Mouse (Mus musculus): ENCODE measurements around the gene Spats1. TPM values are rescaled to one million over a fixed set of nuclear protein-coding genes. Genes with fewer than 3 reads are reported as not detected.
"Not testable (repeated sequence)": the region's sequence is repeated elsewhere in the genome, so short reads cannot be mapped to it uniquely, and the experiment has no call there.

Gene Spats1
- polyA plus RNA-seq, 1 experiment from 2014 or later, result 1.5 TPM

DNA sequence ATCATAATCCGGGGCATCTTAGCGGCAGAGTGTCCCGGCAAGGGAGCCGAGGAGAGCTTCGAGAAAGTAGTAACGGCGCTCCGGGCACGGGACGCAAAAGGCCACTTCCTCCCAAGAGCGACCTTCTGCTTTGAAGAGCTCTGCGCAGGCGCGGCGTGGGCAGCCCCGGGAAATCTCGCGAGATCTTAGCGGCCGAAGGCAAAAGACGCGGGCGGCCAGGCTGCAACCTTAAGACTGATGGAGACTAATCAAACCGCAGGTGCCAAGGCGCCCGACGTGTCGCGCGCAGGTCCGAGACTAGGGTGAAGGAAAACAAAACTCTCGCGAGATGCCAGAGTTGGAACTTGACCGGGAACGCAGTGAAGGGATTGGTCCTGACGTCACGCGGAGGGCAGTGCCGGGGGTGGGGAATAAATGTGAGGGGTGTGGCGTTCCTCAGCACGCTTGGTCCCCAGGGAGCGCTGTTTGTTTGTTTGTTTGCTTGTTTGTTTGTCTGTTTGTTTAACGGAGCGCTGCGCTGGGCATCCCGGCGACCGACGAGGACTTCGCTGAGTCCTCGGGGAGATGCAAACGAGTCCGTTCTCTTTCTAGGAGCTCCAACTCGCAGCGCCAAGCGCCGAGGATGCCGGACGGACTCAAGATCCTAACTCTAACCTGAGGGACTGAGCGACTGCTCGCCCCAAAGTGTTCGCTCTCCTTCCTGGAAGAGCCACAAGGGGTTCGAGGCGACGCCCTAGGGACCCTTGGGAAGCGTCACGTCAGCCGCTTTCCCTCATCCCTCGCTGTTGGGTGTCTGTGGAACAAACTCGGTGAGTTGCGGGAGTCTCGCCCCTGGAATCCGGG, 41.6 kb downstream of the Spats1 start, which contains the start of gene Cdc5l:
Gene Cdc5l, minus strand, starts transcription at position 319 of the 843 bp plus-strand sequence.
- H3K9ac ChIP-seq, result peak within 1 kb of the TSS; percentile 93
- H3K9me3 ChIP-seq (replicated peaks), result no peaks in the 10 kb centered on the region
- WGBS, result under 1% methylated on average over 73 of the region's 73 CpGs
- H3K4me3 ChIP-seq, result peak within 1 kb of the TSS; percentile 87
- H3K27ac ChIP-seq, result peak within 1 kb of the TSS; percentile 94
- ATAC-seq, result peak; percentile 97
- H3K4me1 ChIP-seq, result peaks cover 29% of the 10 kb centered on the region
- H3K27me3 ChIP-seq, result no peaks in the 10 kb centered on the region
- H3K36me3 ChIP-seq (ENCODE audit: poor library complexity, severe bottlenecking), result peaks cover 15% of the 10 kb centered on the region; the same call in 1 of the 2 replicates
- H3K4me2 ChIP-seq, result peak within 1 kb of the TSS; percentile 92

GRCm38 (mm10) chr17:45432706-45433398, 42.4 kb downstream of the Spats1 start:
- H3K27me3 ChIP-seq, result no peaks in the 10 kb centered on the region
- peak overlapping the region; percentile 87 for H3K4me3 ChIP-seq
- peaks cover 29% of the 10 kb centered on the region for H3K4me1 ChIP-seq
- peak overlapping the region; percentile 92 for H3K4me2 ChIP-seq
- WGBS, result 2% methylated on average over 61 of the region's 62 CpGs
- H3K9ac ChIP-seq, result peak overlapping the region; percentile 93
- ATAC-seq, result peak; percentile 84
- peak overlapping the region; percentile 94 for H3K27ac ChIP-seq
- no peaks in the 10 kb centered on the region for H3K9me3 ChIP-seq (replicated peaks)
- H3K36me3 ChIP-seq (ENCODE audit: poor library complexity, severe bottlenecking), result peaks cover 15% of the 10 kb centered on the region; the same call in 1 of the 2 replicates

DNA sequence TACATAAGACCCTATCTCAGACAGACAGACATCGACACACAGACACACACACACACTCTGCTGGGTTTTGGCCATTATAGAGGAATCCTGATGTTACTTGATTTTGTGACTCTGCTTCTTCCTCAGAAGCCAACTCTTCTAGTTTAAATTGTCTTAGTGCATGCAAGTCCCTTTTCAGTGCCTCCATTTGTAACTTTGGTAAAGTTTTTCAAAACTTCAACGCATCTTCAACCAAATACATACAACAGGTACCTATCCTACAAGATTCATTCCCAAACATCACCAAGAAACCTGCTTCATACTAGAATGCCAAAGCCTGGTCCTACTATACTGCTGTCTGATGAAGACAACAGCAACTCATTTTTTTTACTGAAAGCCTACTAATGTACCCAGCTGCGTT, 43.2 kb downstream of the Spats1 start:
- Histone ChIP-seq H3K27me3 (no peaks in the 10 kb centered on the region), H3K9me3 (replicated peaks) (no peaks in the 10 kb centered on the region), H3K9ac (peak overlapping the region; percentile 93), H3K4me3 (peak overlapping the region; percentile 87), H3K36me3 (ENCODE audit: poor library complexity, severe bottlenecking) (peaks cover 19% of the 10 kb centered on the region), H3K27ac (no peak overlapping the region), H3K4me2 (peak overlapping the region; percentile 92), H3K4me1 (peaks cover 29% of the 10 kb centered on the region)
- 85% methylated on average over 3 of the region's 3 CpGs for WGBS
- no peak for ATAC-seq

DNA sequence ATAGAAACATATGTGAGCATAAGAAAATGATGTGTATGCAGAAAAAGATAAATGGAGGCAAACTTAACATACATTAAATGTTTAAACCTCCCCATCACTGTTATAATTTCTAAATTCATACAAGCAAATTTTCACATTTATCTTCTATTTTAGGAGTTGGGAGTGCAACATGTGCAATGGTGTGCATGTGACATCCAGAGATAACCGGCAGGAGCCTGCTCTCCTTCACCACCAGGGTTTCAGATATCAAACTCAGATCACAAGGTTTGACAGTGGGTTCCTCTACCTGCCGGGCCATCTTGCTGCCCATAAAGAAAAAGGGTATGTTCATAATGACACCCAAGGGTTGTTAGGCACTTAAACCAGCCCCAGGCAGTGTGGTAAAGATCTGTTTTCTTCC, 57.8 kb downstream of the Spats1 start:
- Histone ChIP-seq H3K27ac (no peak overlapping the region), H3K27me3 (no peaks in the 10 kb centered on the region), H3K9ac (no peak overlapping the region), H3K4me2 (no peak overlapping the region), H3K9me3 (replicated peaks) (no peaks in the 10 kb centered on the region), H3K4me1 (no peaks in the 10 kb centered on the region), H3K36me3 (ENCODE audit: poor library complexity, severe bottlenecking) (peaks cover 75% of the 10 kb centered on the region), H3K4me3 (no peak overlapping the region)
- 82% methylated on average over 2 of the region's 2 CpGs for WGBS
- ATAC-seq, result no peak

DNA sequence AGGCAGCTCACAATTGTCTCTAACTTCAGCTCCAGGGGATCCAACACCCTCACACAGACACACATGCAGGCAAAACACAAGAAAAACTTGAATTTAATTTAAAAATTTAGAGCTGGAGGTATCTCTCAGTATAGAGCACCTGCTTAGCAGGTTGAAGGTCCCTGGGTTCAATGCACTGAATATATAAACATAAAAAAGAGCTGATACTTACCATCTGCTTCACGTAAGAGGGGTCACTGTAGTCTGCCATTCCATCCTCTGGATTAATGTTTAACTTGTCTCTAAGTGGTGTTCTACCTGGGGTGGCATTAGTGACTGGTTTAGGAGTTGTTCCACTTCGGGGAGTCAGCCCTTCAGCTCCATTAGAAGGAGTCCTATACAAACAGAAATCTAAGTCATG, 63.6 kb downstream of the Spats1 start:
- not testable (repeated sequence) for H3K27me3 ChIP-seq; H3K27ac ChIP-seq; H3K4me1 ChIP-seq; H3K9ac ChIP-seq; H3K4me3 ChIP-seq; H3K9me3 ChIP-seq (replicated peaks); H3K4me2 ChIP-seq; ATAC-seq
- WGBS, result 97% methylated on average over 2 of the region's 2 CpGs
- H3K36me3 ChIP-seq (ENCODE audit: poor library complexity, severe bottlenecking), result peaks cover 90% of the 10 kb centered on the region

- H3K4me3 ChIP-seq, result no peak overlapping the region
- 97% methylated on average over 2 of the region's 2 CpGs for WGBS
These were observed 66.5 kb downstream of the Spats1 start for GRCm38 (mm10) chr17:45408719-45409118.

DNA sequence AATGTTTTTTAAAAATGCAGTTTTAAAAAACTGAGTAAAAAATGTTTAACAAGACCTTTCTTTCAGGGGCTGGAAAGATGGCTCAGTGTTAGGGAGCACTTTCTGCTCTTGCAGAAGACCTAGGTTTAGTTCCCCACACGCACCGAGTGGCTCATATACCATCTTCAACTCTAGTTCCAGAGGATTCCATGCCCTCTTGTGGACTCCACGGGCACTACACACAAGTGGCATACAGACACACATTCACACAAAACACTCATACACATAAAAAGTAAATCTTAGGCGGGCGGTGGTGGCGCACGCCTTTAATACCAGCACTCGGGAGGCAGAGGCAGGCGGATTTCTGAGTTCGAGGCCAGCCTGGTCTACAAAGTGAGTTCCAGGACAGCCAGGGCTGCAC, 68.9 kb downstream of the Spats1 start:
- 96% methylated on average over 10 of the region's 10 CpGs for WGBS

More at GRCm38 (mm10) chr17:45408719-45409118, 66.5 kb downstream of the Spats1 start:
- Histone ChIP-seq H3K9ac (no peak overlapping the region), H3K4me2 (no peak overlapping the region), H3K27ac (no peak overlapping the region), H3K9me3 (replicated peaks) (no peaks in the 10 kb centered on the region), H3K36me3 (ENCODE audit: poor library complexity, severe bottlenecking) (peaks cover 89% of the 10 kb centered on the region), H3K27me3 (no peaks in the 10 kb centered on the region), H3K4me1 (no peaks in the 10 kb centered on the region)
- ATAC-seq, result no peak

DNA sequence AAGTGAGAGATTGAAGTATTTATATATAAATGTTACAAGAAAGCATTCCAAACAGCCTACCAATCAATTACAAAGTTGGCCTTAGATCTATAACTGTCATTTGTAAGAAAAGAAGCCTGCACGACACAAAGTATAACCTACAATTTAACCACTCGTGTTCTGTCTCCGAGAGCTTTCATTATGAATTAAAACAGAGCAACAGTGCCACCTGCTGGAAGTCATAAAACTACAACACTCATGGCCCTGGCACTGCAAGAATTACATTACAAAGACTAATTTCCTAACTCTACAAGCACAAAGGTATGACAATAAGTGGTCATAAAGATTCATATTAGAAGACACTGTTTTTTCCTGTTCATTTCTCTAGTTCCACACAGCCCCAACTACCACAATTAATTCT, 72.0 kb downstream of the Spats1 start:
- H3K4me2 ChIP-seq, result no peak overlapping the region
- no peaks in the 10 kb centered on the region for H3K9me3 ChIP-seq (replicated peaks)
- no peak overlapping the region for H3K27ac ChIP-seq
- peak; percentile 51; the same call in 1 of the 2 replicates for ATAC-seq
- no peak overlapping the region for H3K4me3 ChIP-seq
- H3K27me3 ChIP-seq, result no peaks in the 10 kb centered on the region
- H3K4me1 ChIP-seq, result no peaks in the 10 kb centered on the region
- no peak overlapping the region for H3K9ac ChIP-seq
- H3K36me3 ChIP-seq (ENCODE audit: poor library complexity, severe bottlenecking), result peaks cover 69% of the 10 kb centered on the region
- 21% methylated on average over 3 of the region's 3 CpGs for WGBS

More for the DNA sequence above, 68.9 kb downstream of the Spats1 start:
- ATAC-seq, result no peak
- Histone ChIP-seq H3K36me3 (ENCODE audit: poor library complexity, severe bottlenecking) (peaks cover 81% of the 10 kb centered on the region), H3K27me3 (no peaks in the 10 kb centered on the region), H3K9ac (no peak overlapping the region), H3K4me1 (no peaks in the 10 kb centered on the region), H3K27ac (no peak overlapping the region), H3K4me2 (no peak overlapping the region), H3K4me3 (no peak overlapping the region), H3K9me3 (replicated peaks) (no peaks in the 10 kb centered on the region)

- H3K9ac ChIP-seq, result no peak overlapping the region
- no peaks in the 10 kb centered on the region for H3K9me3 ChIP-seq (replicated peaks)
- no peak overlapping the region for H3K4me2 ChIP-seq
- no peak overlapping the region for H3K27ac ChIP-seq
- ATAC-seq, result no peak
- peaks cover 70% of the 10 kb centered on the region for H3K36me3 ChIP-seq (ENCODE audit: poor library complexity, severe bottlenecking)
- no peaks in the 10 kb centered on the region for H3K27me3 ChIP-seq
- no peaks in the 10 kb centered on the region for H3K4me1 ChIP-seq
- 84% methylated on average over 3 of the region's 3 CpGs for WGBS
- no peak overlapping the region for H3K4me3 ChIP-seq
These were observed 72.6 kb downstream of the Spats1 start for GRCm38 (mm10) chr17:45402601-45403000.

- H3K4me1 ChIP-seq, result no peaks in the 10 kb centered on the region
- no peak overlapping the region for H3K27ac ChIP-seq
- no peak for ATAC-seq
- H3K9me3 ChIP-seq (replicated peaks), result no peaks in the 10 kb centered on the region
- H3K4me3 ChIP-seq, result no peak overlapping the region
- WGBS, result 95% methylated on average over 1 of the region's 1 CpGs
- no peaks in the 10 kb centered on the region for H3K27me3 ChIP-seq
- H3K36me3 ChIP-seq (ENCODE audit: poor library complexity, severe bottlenecking), result peaks cover 69% of the 10 kb centered on the region
- H3K4me2 ChIP-seq, result no peak overlapping the region
- no peak overlapping the region for H3K9ac ChIP-seq
These were observed 73.1 kb downstream of the Spats1 start for GRCm38 (mm10) chr17:45402126-45402525.

GRCm38 (mm10) chr17:45401126-45401905, 73.9 kb downstream of the Spats1 start:
- Histone ChIP-seq H3K4me1 (no peaks in the 10 kb centered on the region), H3K4me2 (no peak overlapping the region), H3K27ac (no peak overlapping the region), H3K4me3 (no peak overlapping the region), H3K27me3 (no peaks in the 10 kb centered on the region), H3K36me3 (ENCODE audit: poor library complexity, severe bottlenecking) (peaks cover 62% of the 10 kb centered on the region), H3K9me3 (replicated peaks) (no peaks in the 10 kb centered on the region), H3K9ac (no peak overlapping the region)
- ATAC-seq, result no peak
- WGBS, result 95% methylated on average over 5 of the region's 5 CpGs

DNA sequence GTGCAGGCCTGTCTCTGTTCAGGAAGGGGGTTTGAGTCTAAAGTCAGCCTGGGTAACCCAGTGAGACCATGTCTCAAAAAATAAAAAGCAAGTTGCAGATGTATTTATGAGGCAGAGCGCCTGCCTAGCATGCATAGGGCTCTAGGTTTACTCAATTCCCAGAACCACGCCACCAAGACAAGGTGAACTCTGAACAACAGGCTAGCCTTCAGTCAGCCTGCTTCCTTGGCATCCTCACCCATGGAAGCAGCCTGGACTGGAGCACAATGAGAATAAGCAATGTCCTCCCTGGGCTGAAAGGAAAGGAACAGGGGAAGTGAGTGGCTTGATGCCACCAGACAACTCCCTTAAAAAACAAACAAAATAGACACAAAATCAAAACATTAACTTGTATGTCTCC, 77.2 kb downstream of the Spats1 start:
- H3K36me3 ChIP-seq (ENCODE audit: poor library complexity, severe bottlenecking), result peaks cover 46% of the 10 kb centered on the region
- H3K27ac ChIP-seq, result no peak overlapping the region
- no peak overlapping the region for H3K9ac ChIP-seq
- no peak overlapping the region for H3K4me3 ChIP-seq
- H3K4me1 ChIP-seq, result no peaks in the 10 kb centered on the region
- H3K4me2 ChIP-seq, result no peak overlapping the region
- H3K27me3 ChIP-seq, result no peaks in the 10 kb centered on the region
- no peak for ATAC-seq
- no peaks in the 10 kb centered on the region for H3K9me3 ChIP-seq (replicated peaks)
- 97% methylated on average over 2 of the region's 2 CpGs for WGBS
